Mouse (Mus musculus) intestine, postnatal 0 days (tissue): ENCODE measurements at regions not wholly inside any gene's neighbourhood (a gene's known extent, or its start where the extent isn't known, plus 50 kb on each side); places are given as distances from the start of the nearest gene placed in this dataset.

Experiments
- ATAC-seq: fragments of 200-750 bp; cut with Nextera tagmentation; 2 replicates; pipeline ENCODE4 v1.8.0; 2017; ENCODE audit warnings: mild to moderate bottlenecking, moderate TSS enrichment, moderate library complexity
- H3K27ac ChIP-seq: fragments of 300-500 bp; sonication (generic); 2 replicates; pipeline ENCODE4 v1.5.1; 2014; ENCODE audit warnings: mild to moderate bottlenecking, low read depth, low read length, moderate library complexity
- H3K27me3 ChIP-seq: fragments of 300-500 bp; sonication (generic); replicated peaks from 2 replicates; pipeline ENCODE4 v1.6.1; 2014; ENCODE audit warnings: low read length, mixed read lengths; ENCODE audit not compliant: control insufficient read depth, insufficient read depth
- H3K36me3 ChIP-seq: fragments of 300-500 bp; sonication (generic); 2 replicates; pipeline ENCODE4 v1.6.1; 2014; ENCODE audit warnings: mild to moderate bottlenecking, moderate library complexity; ENCODE audit not compliant: control insufficient read depth, insufficient read depth
- H3K4me1 ChIP-seq: fragments of 300-500 bp; sonication (generic); replicated peaks from 2 replicates; pipeline ENCODE4 v1.6.1; 2014; ENCODE audit warnings: antibody characterized with exemption, low read length, mixed read lengths; ENCODE audit not compliant: control insufficient read depth, insufficient read depth
- H3K4me2 ChIP-seq: fragments of 300-500 bp; sonication (generic); replicated peaks from 2 replicates; pipeline ENCODE4 v1.6.1; 2014; ENCODE audit warnings: low read depth, mild to moderate bottlenecking, moderate library complexity
- H3K4me3 ChIP-seq: fragments of 300-500 bp; sonication (generic); 2 replicates; pipeline ENCODE4 v1.5.1; 2014; ENCODE audit warnings: low read depth, low read length
- H3K9ac ChIP-seq: fragments of 300-500 bp; sonication (generic); 2 replicates; pipeline ENCODE4 v1.6.1; 2014; ENCODE audit warnings: mild to moderate bottlenecking, low read depth, low read length
- H3K9me3 ChIP-seq: fragments of 300-500 bp; sonication (generic); 2 replicates; pipeline ENCODE4 v1.6.1; 2016; ENCODE audit warnings: mixed run types; ENCODE audit not compliant: control insufficient read depth
- CTCF ChIP-seq: sonication (generic); IDR thresholded peaks from 2 replicates; pipeline ENCODE4 v1.5.1; 2016; ENCODE audit warnings: low read depth, mild to moderate bottlenecking, control low read depth, antibody characterized with exemption, moderate library complexity
- WGBS: fragments of 180-500 bp; shearing (Covaris S2); extraction: QIAGEN DNeasy Blood & Tissue Kit; methylation state at CpG from one replicate; pipeline ENCODE4 v1.1.7; 2014; 5-methylcytosine and 5-hydroxymethylcytosine counted together

- no peaks in the 10 kb centered on the region for H3K27me3 ChIP-seq
- no peaks in the 10 kb centered on the region for H3K36me3 ChIP-seq
- WGBS, result 63% methylated on average over 2 of the region's 2 CpGs
- TF ChIP-seq CTCF, result no peak
- H3K4me1 ChIP-seq, result peaks cover 6% of the 10 kb centered on the region; the same call in 1 of the 2 replicates
- no peak overlapping the region for H3K9ac ChIP-seq
- H3K27ac ChIP-seq, result no peak overlapping the region
- no peak for ATAC-seq
- no peaks in the 10 kb centered on the region for H3K9me3 ChIP-seq
- H3K4me2 ChIP-seq, result no peak overlapping the region
- H3K4me3 ChIP-seq, result no peak overlapping the region
Observed at GRCm38 (mm10) chr4:58712875-58713274, 74.6 kb downstream of the Olfr267 start.

- Histone ChIP-seq H3K27ac (no peak overlapping the region), H3K9ac (no peak overlapping the region), H3K4me2 (no peak overlapping the region), H3K9me3 (no peaks in the 10 kb centered on the region), H3K36me3 (no peaks in the 10 kb centered on the region), H3K4me1 (peaks cover 6% of the 10 kb centered on the region; the same call in 1 of the 2 replicates), H3K27me3 (no peaks in the 10 kb centered on the region), H3K4me3 (no peak overlapping the region)
- no peak for ATAC-seq
- WGBS, result 85% methylated on average over 10 of the region's 10 CpGs
- no peak for TF ChIP-seq CTCF
Observed at GRCm38 (mm10) chr4:58712166-58712565, 75.3 kb downstream of the Olfr267 start.

GRCm38 (mm10) chr4:58699236-58699798, 88.2 kb downstream of the Olfr267 start:
- TF ChIP-seq CTCF, result no peak
- Histone ChIP-seq H3K27ac (no peak overlapping the region), H3K4me2 (no peak overlapping the region), H3K9me3 (no peaks in the 10 kb centered on the region), H3K4me1 (no peaks in the 10 kb centered on the region), H3K9ac (no peak overlapping the region), H3K27me3 (no peaks in the 10 kb centered on the region), H3K36me3 (no peaks in the 10 kb centered on the region), H3K4me3 (no peak overlapping the region)
- WGBS, result 86% methylated on average over 11 of the region's 11 CpGs
- ATAC-seq, result no peak

- H3K4me1 ChIP-seq, result no peaks in the 10 kb centered on the region
- no peaks in the 10 kb centered on the region for H3K9me3 ChIP-seq
- H3K4me3 ChIP-seq, result no peak overlapping the region
- H3K36me3 ChIP-seq, result no peaks in the 10 kb centered on the region
- ATAC-seq, result no peak
- WGBS, result 60% methylated on average over 5 of the region's 5 CpGs
- no peaks in the 10 kb centered on the region for H3K27me3 ChIP-seq
- H3K9ac ChIP-seq, result no peak overlapping the region
- H3K4me2 ChIP-seq, result no peak overlapping the region
- no peak for TF ChIP-seq CTCF
- H3K27ac ChIP-seq, result no peak overlapping the region
Observed at GRCm38 (mm10) chr4:58698828-58699227, 88.7 kb downstream of the Olfr267 start.

- Histone ChIP-seq H3K27ac (no peak overlapping the region), H3K4me2 (no peak overlapping the region), H3K36me3 (no peaks in the 10 kb centered on the region), H3K9ac (no peak overlapping the region), H3K27me3 (no peaks in the 10 kb centered on the region), H3K9me3 (no peaks in the 10 kb centered on the region), H3K4me1 (no peaks in the 10 kb centered on the region), H3K4me3 (no peak overlapping the region)
- WGBS, result 56% methylated on average over 4 of the region's 4 CpGs
- ATAC-seq, result no peak
- no peak for TF ChIP-seq CTCF
Observed at GRCm38 (mm10) chr4:58696684-58697083, 90.8 kb downstream of the Olfr267 start.

GRCm38 (mm10) chr4:58695281-58695680, 92.2 kb downstream of the Olfr267 start:
- Histone ChIP-seq H3K36me3 (no peaks in the 10 kb centered on the region), H3K4me3 (no peak overlapping the region), H3K4me1 (no peaks in the 10 kb centered on the region), H3K9ac (no peak overlapping the region), H3K4me2 (no peak overlapping the region), H3K27ac (no peak overlapping the region), H3K27me3 (no peaks in the 10 kb centered on the region), H3K9me3 (no peaks in the 10 kb centered on the region)
- WGBS, result 80% methylated on average over 6 of the region's 6 CpGs
- ATAC-seq, result no peak
- TF ChIP-seq CTCF, result no peak

- 84% methylated on average over 6 of the region's 6 CpGs for WGBS
- no peak for TF ChIP-seq CTCF
Observed at GRCm38 (mm10) chr4:58693018-58693417, 94.5 kb downstream of the Olfr267 start.

More at GRCm38 (mm10) chr4:58693018-58693417, 94.5 kb downstream of the Olfr267 start:
- Histone ChIP-seq H3K9ac (no peak overlapping the region), H3K4me1 (no peaks in the 10 kb centered on the region), H3K9me3 (no peaks in the 10 kb centered on the region), H3K27ac (no peak overlapping the region), H3K4me2 (no peak overlapping the region), H3K27me3 (no peaks in the 10 kb centered on the region), H3K4me3 (no peak overlapping the region), H3K36me3 (no peaks in the 10 kb centered on the region)
- no peak for ATAC-seq
